Mouse (Mus musculus) liver, embryonic 11.5 days (tissue): ENCODE data around the gene Rnaseh2a. TPM values are rescaled to one million over a fixed set of nuclear protein-coding genes. Genes with fewer than 3 reads are reported as not detected.

Experiments
- ATAC-seq: fragments of 200-750 bp; cut with Nextera tagmentation; replicated peaks from 2 replicates; pipeline ENCODE4 v1.8.0; 2017; ENCODE audit warnings: moderate number of reproducible peaks, mild to moderate bottlenecking, moderate TSS enrichment, moderate library complexity; ENCODE audit not compliant: low FRiP score
- DNase-seq: peaks from one replicate; pipeline ENCODE4 v3.0.0-alpha.2; 2017; ENCODE audit warnings: low spot score
- H3K27ac ChIP-seq: fragments of 300-500 bp; sonication (generic); 2 replicates; pipeline ENCODE4 v1.5.1; 2014; ENCODE audit warnings: mild to moderate bottlenecking, low read depth, low read length, control low read depth
- H3K27me3 ChIP-seq: fragments of 300-500 bp; sonication (generic); replicated peaks from 2 replicates; pipeline ENCODE4 v1.6.1; 2014; ENCODE audit warnings: low read length, mixed read lengths; ENCODE audit not compliant: control insufficient read depth, insufficient read depth
- H3K36me3 ChIP-seq: fragments of 300-500 bp; sonication (generic); 2 replicates; pipeline ENCODE4 v1.6.1; 2014; ENCODE audit warnings: mild to moderate bottlenecking, low read length, moderate library complexity, mixed read lengths; ENCODE audit not compliant: control insufficient read depth, insufficient read depth
- H3K4me1 ChIP-seq: fragments of 300-500 bp; sonication (generic); replicated peaks from 2 replicates; pipeline ENCODE4 v1.6.1; 2014; ENCODE audit warnings: low read length, mixed read lengths; ENCODE audit not compliant: control insufficient read depth, insufficient read depth
- H3K4me2 ChIP-seq: fragments of 300-500 bp; sonication (generic); 2 replicates; pipeline ENCODE4 v1.6.1; 2014; ENCODE audit warnings: mild to moderate bottlenecking, control low read depth, moderate library complexity
- H3K4me3 ChIP-seq: fragments of 300-500 bp; sonication (generic); 2 replicates; pipeline ENCODE4 v1.5.1; 2014; ENCODE audit warnings: low read depth, low read length, control low read depth
- H3K9ac ChIP-seq: fragments of 300-500 bp; sonication (generic); 2 replicates; pipeline ENCODE4 v1.6.1; 2014; ENCODE audit warnings: low read depth, low read length, control low read depth
- H3K9me3 ChIP-seq: fragments of 300-500 bp; sonication (generic); 2 replicates; pipeline ENCODE4 v1.6.1; 2016; ENCODE audit warnings: low read length, inconsistent platforms, mixed read lengths; ENCODE audit not compliant: control insufficient read depth
- WGBS: fragments of 180-500 bp; shearing (Covaris S2); extraction: QIAGEN DNeasy Blood & Tissue Kit; methylation state at CpG from one replicate; pipeline ENCODE4 v1.1.7; 2014; 5-methylcytosine and 5-hydroxymethylcytosine counted together
- polyA plus RNA-seq: library from polyadenylated mRNA; unstranded; fragments of >200 nt; fragmentation: Nextera tagmentation; extraction: Ambion mirVana; gene quantifications from 2 replicates; pipeline ENCODE4 v1.2.1, GENCODE M21; 2014

Rnaseh2a gene
- polyA plus RNA-seq, 1 experiment from 2014 or later: 197 TPM

- Histone ChIP-seq H3K27ac (no peak overlapping the region), H3K4me1 (peaks cover 10% of the 10 kb centered on the region), H3K9ac (no peak overlapping the region), H3K4me3 (no peak overlapping the region), H3K27me3 (peaks cover 51% of the 10 kb centered on the region), H3K36me3 (no peaks in the 10 kb centered on the region), H3K4me2 (no peak overlapping the region), H3K9me3 (no peaks in the 10 kb centered on the region)
- ATAC-seq (no peak), DNase-seq (no peak)
- WGBS: 92% methylated on average over 8 of the region's 8 CpGs
Measured at GRCm38 (mm10) chr8:84915269-84915668, 54.3 kb downstream of the Rnaseh2a start.

GRCm38 (mm10) chr8:84913960-84914359, 55.6 kb downstream of the Rnaseh2a start:
- 26% methylated on average over 4 of the region's 4 CpGs for WGBS
- ATAC-seq (no peak), DNase-seq (no peak)
- H3K4me2 ChIP-seq: peak overlapping the region; percentile 99
- no peaks in the 10 kb centered on the region for H3K9me3 ChIP-seq
- peaks cover 20% of the 10 kb centered on the region for H3K4me1 ChIP-seq
- peak overlapping the region; percentile 60 for H3K4me3 ChIP-seq
- H3K27me3 ChIP-seq: peaks cover 53% of the 10 kb centered on the region
- H3K27ac ChIP-seq: no peak overlapping the region
- H3K36me3 ChIP-seq: no peaks in the 10 kb centered on the region
- H3K9ac ChIP-seq: peak overlapping the region; percentile 64

DNA sequence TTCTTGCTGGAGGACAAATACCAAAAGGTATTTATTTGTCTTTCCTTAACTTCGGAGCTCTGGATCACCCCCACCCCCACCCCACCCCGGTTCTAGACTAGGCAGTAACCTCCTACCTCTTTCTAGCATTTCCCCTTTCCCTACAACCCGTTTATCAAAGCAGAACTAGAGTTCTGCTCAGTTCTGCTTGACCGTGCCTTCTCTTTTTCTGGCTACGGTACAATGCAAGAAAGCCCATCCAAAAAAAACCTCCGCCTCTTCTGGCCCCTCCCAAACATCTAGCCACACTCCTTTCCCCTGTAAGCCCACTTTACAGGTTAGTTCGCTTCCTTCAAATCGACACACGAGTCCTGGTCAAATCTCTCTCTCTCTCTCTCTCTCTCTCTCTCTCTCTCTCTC, 56.1 kb downstream of the Rnaseh2a start:
- 11% methylated on average over 9 of the region's 9 CpGs for WGBS
- H3K9me3 ChIP-seq: no peaks in the 10 kb centered on the region
- H3K9ac ChIP-seq: peak overlapping the region; percentile 64
- ATAC-seq (no peak), DNase-seq (no peak)
- peak overlapping the region; percentile 60 for H3K4me3 ChIP-seq
- peak overlapping the region; percentile 25 for H3K27ac ChIP-seq
- H3K4me1 ChIP-seq: peaks cover 23% of the 10 kb centered on the region
- peaks cover 50% of the 10 kb centered on the region for H3K27me3 ChIP-seq
- H3K4me2 ChIP-seq: peak overlapping the region; percentile 99
- no peaks in the 10 kb centered on the region for H3K36me3 ChIP-seq

GRCm38 (mm10) chr8:84912895-84913501, 56.6 kb downstream of the Rnaseh2a start:
- Histone ChIP-seq H3K4me3 (peak overlapping the region; percentile 60), H3K27me3 (peaks cover 45% of the 10 kb centered on the region), H3K4me2 (peak overlapping the region; percentile 99), H3K36me3 (no peaks in the 10 kb centered on the region), H3K9ac (peak overlapping the region; percentile 64), H3K9me3 (no peaks in the 10 kb centered on the region), H3K4me1 (peaks cover 23% of the 10 kb centered on the region), H3K27ac (peak overlapping the region; percentile 25)
- 2% methylated on average over 55 of the region's 55 CpGs for WGBS
- DNase-seq (peak; percentile 78), ATAC-seq (peak; percentile 66)

DNA sequence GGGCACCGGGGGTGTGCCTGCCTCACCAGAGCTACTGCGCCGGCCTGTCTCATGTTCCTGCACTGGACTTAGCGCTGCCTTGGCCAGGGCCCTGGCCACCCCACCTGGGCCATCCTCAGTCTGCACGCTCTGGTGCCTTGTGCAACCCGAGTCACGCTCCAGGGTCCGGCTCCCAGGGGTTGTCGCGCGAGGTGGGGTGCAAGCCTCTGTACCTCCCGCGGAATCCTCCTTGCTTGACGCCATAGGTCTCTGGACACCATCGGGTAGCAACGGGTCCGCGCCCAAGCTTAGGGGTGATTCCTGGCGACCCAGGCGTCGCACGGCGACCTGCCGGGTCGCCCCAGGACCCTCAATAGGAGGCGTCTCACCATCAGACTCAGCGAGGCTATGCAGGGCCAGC, 57.2 kb downstream of the Rnaseh2a start:
- no peaks in the 10 kb centered on the region for H3K36me3 ChIP-seq
- H3K4me3 ChIP-seq: peak overlapping the region; percentile 60
- ATAC-seq (no peak), DNase-seq (no peak)
- WGBS: 27% methylated on average over 27 of the region's 27 CpGs
- H3K27me3 ChIP-seq: peaks cover 39% of the 10 kb centered on the region
- H3K9me3 ChIP-seq: no peaks in the 10 kb centered on the region
- H3K27ac ChIP-seq: no peak overlapping the region
- H3K4me1 ChIP-seq: peaks cover 23% of the 10 kb centered on the region
- H3K4me2 ChIP-seq: peak overlapping the region; percentile 99
- peak overlapping the region; percentile 64 for H3K9ac ChIP-seq

- H3K4me1 ChIP-seq: peaks cover 23% of the 10 kb centered on the region
- 79% methylated on average over 9 of the region's 9 CpGs for WGBS
- no peak for ATAC-seq
- H3K4me3 ChIP-seq: no peak overlapping the region; the same call in 1 of the 2 replicates
- H3K36me3 ChIP-seq: no peaks in the 10 kb centered on the region
- DNase-seq: no peak
- H3K9me3 ChIP-seq: no peaks in the 10 kb centered on the region
- no peak overlapping the region for H3K27ac ChIP-seq
- H3K9ac ChIP-seq: no peak overlapping the region
- peaks cover 38% of the 10 kb centered on the region for H3K27me3 ChIP-seq
- H3K4me2 ChIP-seq: peak overlapping the region; percentile 99; the same call in 1 of the 2 replicates
Measured at GRCm38 (mm10) chr8:84911854-84912253, 57.7 kb downstream of the Rnaseh2a start.

DNA sequence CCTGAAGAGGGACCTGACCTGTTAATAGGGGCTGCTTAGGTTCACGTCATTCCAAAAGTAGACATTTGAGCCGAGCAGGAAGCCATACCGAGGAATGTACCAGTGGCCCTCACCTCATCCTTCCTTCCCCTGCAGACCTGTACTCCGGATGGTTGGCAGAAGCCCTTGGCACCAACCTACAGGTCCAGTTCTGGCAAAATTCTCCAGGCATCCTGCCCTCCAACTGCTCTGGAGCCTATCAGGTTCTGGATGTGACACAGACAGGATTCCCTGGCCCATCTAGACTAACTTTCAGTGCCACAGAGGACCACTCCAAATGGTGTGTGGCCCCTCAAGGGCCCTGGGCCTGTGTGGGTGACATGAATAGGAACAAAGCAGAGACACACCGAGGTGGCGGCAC, 59.0 kb downstream of the Rnaseh2a start:
- Histone ChIP-seq H3K9ac (no peak overlapping the region), H3K27me3 (peaks cover 32% of the 10 kb centered on the region), H3K9me3 (no peaks in the 10 kb centered on the region), H3K4me1 (peaks cover 23% of the 10 kb centered on the region), H3K27ac (no peak overlapping the region), H3K4me2 (peak overlapping the region; percentile 10; the same call in 1 of the 2 replicates), H3K4me3 (no peak overlapping the region), H3K36me3 (peaks cover 5% of the 10 kb centered on the region; the same call in 1 of the 2 replicates)
- no peak for ATAC-seq
- DNase-seq: no peak
- WGBS: 85% methylated on average over 6 of the region's 6 CpGs

DNA sequence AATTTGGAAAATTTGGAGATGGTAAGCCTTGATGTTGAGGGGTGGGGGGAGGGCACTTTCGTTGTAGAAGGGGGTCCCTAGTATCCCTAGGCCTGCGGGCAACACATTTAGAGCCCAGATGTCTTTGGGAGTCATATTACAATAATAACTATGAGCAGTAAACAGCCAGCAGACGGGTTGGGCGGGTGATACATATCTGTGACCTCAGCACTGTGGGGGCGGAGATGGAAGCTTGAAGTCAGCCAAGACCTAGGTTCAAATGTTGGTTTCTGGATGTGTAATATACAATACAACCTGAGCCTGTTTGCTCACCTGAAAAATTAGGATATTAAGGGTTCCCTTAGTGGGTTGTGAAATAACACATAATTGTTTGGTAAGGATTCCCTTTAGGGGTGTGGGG, 59.6 kb downstream of the Rnaseh2a start:
- no peaks in the 10 kb centered on the region for H3K9me3 ChIP-seq
- no peak for ATAC-seq
- peaks cover 32% of the 10 kb centered on the region for H3K27me3 ChIP-seq
- peaks cover 6% of the 10 kb centered on the region; the same call in 1 of the 2 replicates for H3K36me3 ChIP-seq
- WGBS: 73% methylated on average over 5 of the region's 5 CpGs
- H3K4me1 ChIP-seq: peaks cover 26% of the 10 kb centered on the region
- DNase-seq: no peak
- H3K4me2 ChIP-seq: peak overlapping the region; percentile 94
- no peak overlapping the region for H3K27ac ChIP-seq
- peak overlapping the region; percentile 66 for H3K4me3 ChIP-seq
- no peak overlapping the region; the same call in 1 of the 2 replicates for H3K9ac ChIP-seq

DNA sequence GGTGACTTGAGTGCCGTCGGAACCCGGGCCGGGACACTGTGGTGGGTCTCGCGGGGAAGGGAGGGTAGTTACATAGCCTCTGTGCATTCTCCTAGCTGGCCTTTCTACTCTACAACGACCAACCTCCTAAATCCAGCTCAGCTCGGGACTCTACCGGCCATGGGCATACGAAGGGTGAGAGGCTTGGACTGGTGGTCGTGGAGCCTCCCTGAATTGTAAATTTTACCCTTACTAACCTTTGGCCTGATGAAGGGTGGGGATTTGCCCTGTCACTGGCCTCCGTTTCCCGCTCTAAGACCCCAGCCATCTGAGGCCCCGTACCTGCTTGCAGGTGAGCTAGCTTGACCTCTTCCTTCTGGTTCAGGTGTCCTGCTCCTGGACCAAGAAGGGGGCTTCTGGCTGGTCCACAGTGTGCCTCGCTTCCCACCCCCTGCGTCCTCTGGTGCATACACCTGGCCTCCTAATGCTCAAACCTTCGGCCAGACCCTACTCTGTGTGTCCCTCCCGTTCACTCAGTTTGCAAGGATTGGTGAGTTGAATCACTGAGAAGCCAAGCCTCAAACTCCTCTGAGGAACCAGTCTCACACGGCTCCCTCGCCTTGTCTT, 60.3 kb downstream of the Rnaseh2a start:
- peaks cover 26% of the 10 kb centered on the region for H3K4me1 ChIP-seq
- WGBS: 47% methylated on average over 20 of the region's 20 CpGs

More for the DNA sequence above, 60.3 kb downstream of the Rnaseh2a start:
- Histone ChIP-seq H3K27ac (peak overlapping the region; percentile 66), H3K9ac (peak overlapping the region; percentile 86), H3K4me3 (peak overlapping the region; percentile 66), H3K36me3 (peaks cover 11% of the 10 kb centered on the region; the same call in 1 of the 2 replicates), H3K4me2 (peak overlapping the region; percentile 94), H3K9me3 (no peaks in the 10 kb centered on the region), H3K27me3 (peaks cover 32% of the 10 kb centered on the region)
- ATAC-seq (no peak), DNase-seq (no peak)
